Mouse (Mus musculus): Measurements from ENCODE around the gene Rnf43.

DNA sequence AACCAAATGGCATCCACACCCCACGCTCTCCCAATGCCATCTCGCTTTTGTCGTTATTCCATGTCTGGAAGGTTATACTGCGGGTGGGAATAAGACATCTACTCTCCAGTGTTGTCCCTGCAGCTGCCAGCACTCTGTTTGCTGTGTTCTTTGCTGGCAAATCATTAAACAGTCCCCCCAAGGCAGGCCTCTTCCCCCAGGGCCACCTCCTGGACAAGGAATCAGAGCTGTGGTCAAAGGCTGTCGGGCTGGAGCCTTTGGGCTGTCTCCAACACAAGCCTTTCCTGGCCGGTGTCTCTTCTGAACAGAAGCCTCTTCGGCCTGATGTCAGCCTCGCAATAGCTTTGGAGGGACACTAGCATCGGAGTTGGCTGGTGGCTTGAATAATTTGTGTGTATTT is 41.8 kb downstream of the Rnf43 start:
- TF ChIP-seq POLR2A (IDR thresholded peaks at IDR 0.05; ENCODE audit: low read depth, low read length) (no peak), CTCF (IDR thresholded peaks at IDR 0.05; ENCODE audit: extremely low read depth, insufficient read length, insufficient replicate concordance, low read depth, low read length) (no peak)
